Mouse (Mus musculus) myocyte (in vitro differentiated cells): ENCODE measurements around the gene Olfr917.

Experiments
- MAX ChIP-seq: IDR thresholded peaks from one replicate; pipeline ENCODE4 v1.6.1; 2011; ENCODE audit warnings: low read depth, mild to moderate bottlenecking, control low read depth
- MYOG ChIP-seq, 3 experiments: IDR thresholded peaks; one replicate each; pipeline ENCODE4 v1.6.1; 2011; ENCODE audit warnings: control low read depth in 2 of 3, low read depth in 2 of 3, mild to moderate bottlenecking in 2 of 3; ENCODE audit not compliant: insufficient read length in 2 of 3, control insufficient read depth in 1 of 3, insufficient read depth in 1 of 3
- POLR2A ChIP-seq: IDR thresholded peaks from one replicate; pipeline ENCODE4 v1.6.1; 2011; ENCODE audit warnings: low read depth, mild to moderate bottlenecking, control low read depth, moderate library complexity; ENCODE audit not compliant: insufficient read length
- TCF3 ChIP-seq: IDR thresholded peaks from one replicate; pipeline ENCODE4 v1.6.1; 2011; ENCODE audit warnings: low read depth, control low read depth; ENCODE audit not compliant: insufficient read length
- USF1 ChIP-seq: IDR thresholded peaks from one replicate; pipeline ENCODE4 v1.6.1; 2011; ENCODE audit warnings: low read depth, mild to moderate bottlenecking, control low read depth, moderate library complexity

GRCm38 (mm10) chr9:38674501-38674900, 8.9 kb upstream of the Olfr917 start, which contains the start of gene Olfr918:
- TF ChIP-seq USF1 = no peak
- no peak for TF ChIP-seq MAX
- TF ChIP-seq POLR2A = no peak
- TF ChIP-seq MYOG (IDR thresholded peaks at IDR 0.05; ENCODE audit: control insufficient read depth in 1 of 3, insufficient read depth in 1 of 3, insufficient read length in 2 of 3, low read depth in 2 of 3) = no peak
- TF ChIP-seq TCF3 = no peak
